Mouse (Mus musculus): ENCODE results near the gene Clock.

GRCm38 (mm10) chr5:76187885-76188284 is 116.7 kb downstream of the Clock start:
- TF ChIP-seq GATA1 (IDR thresholded peaks at IDR 0.05; ENCODE audit: borderline replicate concordance, low read length) = no peak
- no peak for TF ChIP-seq FLI1 (IDR thresholded peaks at IDR 0.05; ENCODE audit: low read length)
